Mouse (Mus musculus) heart, postnatal 25 days (tissue): ENCODE results near the gene Hlcs. TPM values are rescaled to one million over a fixed set of nuclear protein-coding genes. Genes with fewer than 3 reads are reported as not detected.

Experiments used
- DNase-seq: peaks from one replicate; pipeline ENCODE4 v3.0.0; 2022; ENCODE audit warnings: low spot score
- intact Hi-C: fragments of 180-260 bp; cut with DNase I; formaldehyde crosslinking; loops from one replicate; pipeline ENCODE4 v1.15.1; 2025
- total RNA-seq, 2 experiments: library from RNA; stranded (reverse); gene quantifications; 2 replicates each; pipeline ENCODE4 v1.2.3; 2021

Hlcs gene
- total RNA-seq, 2 experiments from 2014 or later, result 5.0 to 5.7 TPM

DNA sequence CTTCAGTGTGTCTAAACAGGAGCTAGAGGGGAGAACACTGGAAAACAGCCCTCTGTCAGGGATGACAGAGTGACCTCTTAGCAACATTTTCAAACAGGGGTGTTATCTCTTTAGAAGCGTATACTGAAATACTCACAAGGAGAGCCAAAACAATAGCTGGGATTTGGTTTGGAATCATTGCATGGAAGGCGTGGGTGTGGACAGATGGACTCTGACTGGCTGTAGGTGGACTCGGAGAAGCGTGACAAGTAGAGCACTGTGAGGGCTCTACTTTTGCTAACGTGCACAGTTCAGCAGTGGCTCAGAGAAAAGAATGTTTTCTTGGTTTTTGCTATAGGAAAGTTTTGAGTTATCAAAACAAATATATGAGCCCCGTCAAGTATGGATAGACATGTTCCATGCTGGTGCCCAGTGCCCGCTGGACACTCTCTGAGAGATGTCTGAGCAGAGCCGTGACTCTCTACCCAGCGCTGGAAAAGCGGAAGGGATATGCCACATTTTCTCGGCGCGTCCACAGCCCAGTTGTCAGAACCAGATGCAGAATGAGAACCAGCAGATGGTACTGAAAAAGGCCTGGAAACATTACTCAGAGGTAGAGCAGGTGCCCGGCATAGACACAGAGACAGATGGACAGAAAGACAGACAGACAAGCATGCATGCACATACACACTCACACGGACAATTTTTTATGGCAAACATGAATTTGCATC is 62.6 kb downstream of the Hlcs start:
- DNase-seq, result no peak
- intact Hi-C loops, result no loop called here

DNA sequence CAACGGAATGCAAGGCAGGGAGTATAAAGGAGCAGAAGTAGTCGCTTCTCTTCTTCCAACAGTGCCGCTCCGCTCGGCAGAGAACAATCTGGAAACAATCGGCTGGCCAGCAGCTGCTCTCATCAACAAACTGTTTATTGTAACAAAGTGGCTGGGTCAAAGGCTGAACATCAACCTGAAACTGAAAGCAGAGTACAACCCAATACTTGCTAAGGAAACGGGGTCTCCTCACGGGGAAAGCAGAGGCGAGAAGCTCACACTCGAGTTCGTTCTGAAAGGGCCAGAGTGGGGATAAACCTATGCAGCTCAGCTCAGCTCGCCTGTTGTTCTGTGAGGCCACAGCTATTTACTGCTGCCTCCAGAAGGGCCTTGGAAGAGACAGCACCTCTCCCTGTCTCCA is 63.2 kb downstream of the Hlcs start:
- DNase-seq, result no peak
- intact Hi-C loops, result no loop called here

DNA sequence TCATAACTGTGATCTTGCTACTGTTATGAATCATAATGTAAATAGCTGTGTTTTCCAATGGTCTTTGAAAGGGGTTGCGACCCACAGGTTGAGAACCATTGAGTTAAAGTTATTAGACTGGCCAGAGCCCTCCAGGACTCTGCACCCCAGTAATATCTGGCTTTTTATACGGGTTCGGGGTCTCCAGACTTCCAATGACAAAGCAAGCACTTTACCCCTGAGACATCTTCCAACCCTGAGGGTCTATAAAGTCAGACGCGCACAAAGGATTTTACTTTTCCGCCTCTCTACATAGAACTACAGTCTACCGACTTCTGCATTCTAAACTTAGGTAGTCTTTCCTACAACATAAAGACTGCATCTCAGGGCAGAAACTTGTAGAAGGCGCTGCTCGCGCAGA is 63.7 kb downstream of the Hlcs start:
- intact Hi-C loops, result no loop called here
- DNase-seq, result no peak

DNA sequence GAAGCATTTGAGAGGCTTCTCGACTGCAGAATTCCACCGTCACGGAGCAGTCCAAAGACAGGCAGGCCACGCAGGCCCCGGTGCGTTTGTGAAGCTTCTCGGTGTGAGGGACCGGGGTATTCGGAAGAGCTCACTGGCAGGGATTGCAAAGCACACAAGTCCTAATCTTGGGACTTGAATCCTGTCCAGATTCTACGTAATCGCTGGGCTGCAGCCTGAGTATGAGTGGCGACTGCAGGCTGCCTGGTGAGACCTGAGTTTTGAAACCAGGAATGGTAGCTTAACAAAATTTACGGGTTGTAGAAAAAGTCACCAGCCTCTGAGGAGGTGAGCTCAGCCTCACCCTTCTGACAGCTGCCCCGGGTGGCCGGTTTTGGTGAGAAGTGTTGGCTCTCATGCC is 64.7 kb downstream of the Hlcs start:
- intact Hi-C loops, result no loop called here
- DNase-seq, result no peak

DNA sequence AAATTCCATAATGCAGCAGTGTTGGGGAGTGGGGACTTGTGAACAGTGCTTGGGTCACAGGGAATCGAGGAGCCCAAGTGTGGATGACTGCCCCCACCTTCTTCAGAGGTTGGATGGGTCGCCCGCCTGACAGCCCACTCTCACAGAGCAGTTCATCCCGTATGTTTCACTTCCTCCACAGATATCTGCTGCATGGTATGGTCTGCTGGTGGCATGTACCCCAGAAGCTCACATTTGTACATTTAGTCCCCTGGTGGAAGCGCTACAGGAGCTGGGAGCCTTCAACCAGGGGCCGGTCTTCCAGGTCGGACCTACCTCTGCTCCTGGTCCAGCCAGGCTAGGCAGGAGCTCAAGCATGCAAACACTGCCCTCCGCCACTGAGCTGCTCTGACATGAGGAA is 66.4 kb downstream of the Hlcs start:
- intact Hi-C loops, result no loop called here
- no peak for DNase-seq

DNA sequence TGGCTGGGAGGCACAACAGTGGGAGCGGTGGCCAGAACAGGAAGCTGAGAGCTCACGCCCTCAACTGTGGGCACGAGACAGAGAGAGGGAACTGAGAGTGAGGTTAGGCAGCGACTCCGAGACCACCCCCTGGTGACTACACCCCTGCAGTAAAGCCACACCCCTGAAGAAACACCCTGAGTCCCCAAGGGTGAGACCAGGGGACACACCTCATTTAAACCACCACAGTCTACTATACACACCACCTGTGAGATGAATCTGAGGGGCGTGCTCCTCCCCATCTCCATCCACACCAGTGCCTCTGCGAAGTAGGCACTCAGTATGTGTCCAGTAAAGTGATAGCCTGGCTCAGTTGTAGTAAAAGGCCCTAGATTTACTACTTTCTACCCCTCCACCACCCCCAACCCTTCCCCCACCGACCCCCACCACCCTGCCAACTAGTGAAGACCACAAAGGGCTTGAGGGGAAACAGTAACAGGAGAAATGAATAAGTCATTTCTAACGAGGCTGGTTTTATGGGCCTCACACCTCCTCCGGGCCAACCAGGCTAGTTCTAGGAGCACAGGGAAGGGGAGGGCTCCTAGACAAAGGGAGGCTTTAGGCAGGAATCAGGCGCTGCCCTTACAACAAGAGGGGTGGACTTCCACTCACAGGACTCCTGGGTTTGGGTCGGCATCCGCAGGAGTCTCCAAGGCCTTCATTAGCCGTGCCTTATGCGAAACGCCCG is 67.2 kb downstream of the Hlcs start:
- intact Hi-C loops, result no loop called here

DNA sequence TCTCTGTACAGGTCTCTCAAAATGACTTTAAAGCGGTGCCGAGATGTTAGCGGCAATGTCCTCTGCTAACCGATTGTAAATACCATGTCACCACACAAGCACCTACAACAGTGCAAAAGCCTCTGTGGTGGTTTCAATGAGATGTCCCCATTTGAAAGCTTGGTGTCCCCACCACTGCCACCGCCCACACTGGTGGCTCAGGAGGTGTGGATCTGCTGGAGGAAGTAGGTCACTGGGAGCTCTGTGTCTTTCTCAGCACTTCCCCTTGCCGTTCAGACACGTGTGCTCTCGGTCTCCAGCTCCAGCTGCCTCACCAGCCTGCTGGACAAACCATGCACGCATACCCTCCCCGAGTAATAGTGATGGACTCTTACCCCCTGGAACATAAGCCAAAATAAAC is 72.2 kb downstream of the Hlcs start:
- intact Hi-C loops, result no loop called here
- no peak for DNase-seq

More for the DNA sequence above, 67.2 kb downstream of the Hlcs start:
- no peak for DNase-seq

DNA sequence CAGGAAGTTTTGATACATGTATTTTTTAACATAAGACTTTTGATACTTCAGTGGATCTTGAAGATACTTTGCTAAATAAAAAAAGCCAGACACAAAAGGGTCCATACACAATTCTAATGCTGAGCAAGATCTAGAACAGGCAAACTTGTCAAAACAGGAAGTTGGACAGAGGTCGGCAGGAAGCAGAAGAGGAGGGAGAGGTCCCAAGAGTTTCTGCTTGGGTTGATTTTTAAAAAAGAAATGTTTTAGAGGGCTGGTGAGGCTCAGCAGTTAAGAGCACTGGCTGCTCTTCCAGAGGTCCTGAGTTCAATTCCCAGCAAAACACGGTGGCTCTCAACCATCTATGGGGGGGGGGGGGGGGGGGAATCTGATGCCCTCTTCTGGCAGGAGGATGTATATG is 73.2 kb downstream of the Hlcs start:
- intact Hi-C loops, result no loop called here
- no peak for DNase-seq

DNA sequence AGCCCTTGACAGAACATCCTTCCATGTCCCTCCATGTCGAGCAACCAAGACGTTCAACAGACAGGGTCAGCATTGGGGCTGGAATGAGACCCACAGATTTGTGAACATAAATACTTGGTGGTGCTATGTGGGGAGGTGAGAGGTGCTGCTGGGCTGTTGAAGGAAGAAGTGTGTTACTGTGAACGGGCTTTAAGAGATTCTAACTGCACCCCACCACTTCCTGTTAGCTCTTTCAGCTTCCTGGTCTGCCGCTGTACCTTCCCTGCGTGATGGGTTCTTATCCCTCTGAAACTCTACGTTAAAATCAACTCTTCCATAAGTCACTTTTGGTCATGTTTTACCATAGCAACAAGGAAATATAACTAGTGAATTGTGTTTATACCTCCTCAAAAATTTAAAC is 73.8 kb downstream of the Hlcs start:
- intact Hi-C loops, result no loop called here
- no peak for DNase-seq

DNA sequence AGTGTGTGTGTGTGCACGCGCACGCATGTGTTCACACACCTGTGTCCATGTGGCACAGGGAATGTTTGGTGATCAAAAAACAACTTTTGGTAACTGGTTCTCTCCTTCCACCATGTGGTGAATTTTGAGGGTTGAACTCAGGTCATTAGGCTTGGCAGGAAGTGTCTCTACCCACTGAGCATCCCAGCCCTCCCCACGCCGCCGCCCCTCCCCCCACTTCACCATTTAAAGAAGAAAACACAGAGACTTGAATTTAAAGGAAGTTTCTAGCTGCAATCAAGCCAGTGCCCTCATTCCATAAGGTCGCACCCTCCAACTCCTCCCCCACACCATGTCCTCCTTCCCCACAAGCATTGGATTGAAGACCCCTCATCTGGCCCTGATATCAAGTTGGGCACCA is 74.2 kb downstream of the Hlcs start:
- intact Hi-C loops, result no loop called here
- DNase-seq, result no peak

DNA sequence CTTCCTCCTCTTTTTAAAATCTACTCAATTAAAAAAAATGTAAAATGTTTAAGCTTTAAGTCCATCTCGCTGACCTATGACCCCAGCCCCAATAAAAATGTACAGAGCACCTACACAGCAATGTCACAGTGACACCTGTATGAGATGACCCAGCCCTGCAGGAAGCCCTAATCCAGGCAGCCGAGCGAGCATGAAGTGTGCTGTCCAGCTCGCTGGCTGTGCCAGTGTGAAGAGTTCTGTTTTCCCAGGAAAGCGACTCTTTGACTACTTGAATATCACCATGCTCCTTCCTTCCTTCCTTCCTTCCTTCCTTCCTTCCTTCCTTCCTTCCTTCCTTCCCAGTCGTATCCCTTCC is 76.3 kb downstream of the Hlcs start:
- no peak for DNase-seq

DNA sequence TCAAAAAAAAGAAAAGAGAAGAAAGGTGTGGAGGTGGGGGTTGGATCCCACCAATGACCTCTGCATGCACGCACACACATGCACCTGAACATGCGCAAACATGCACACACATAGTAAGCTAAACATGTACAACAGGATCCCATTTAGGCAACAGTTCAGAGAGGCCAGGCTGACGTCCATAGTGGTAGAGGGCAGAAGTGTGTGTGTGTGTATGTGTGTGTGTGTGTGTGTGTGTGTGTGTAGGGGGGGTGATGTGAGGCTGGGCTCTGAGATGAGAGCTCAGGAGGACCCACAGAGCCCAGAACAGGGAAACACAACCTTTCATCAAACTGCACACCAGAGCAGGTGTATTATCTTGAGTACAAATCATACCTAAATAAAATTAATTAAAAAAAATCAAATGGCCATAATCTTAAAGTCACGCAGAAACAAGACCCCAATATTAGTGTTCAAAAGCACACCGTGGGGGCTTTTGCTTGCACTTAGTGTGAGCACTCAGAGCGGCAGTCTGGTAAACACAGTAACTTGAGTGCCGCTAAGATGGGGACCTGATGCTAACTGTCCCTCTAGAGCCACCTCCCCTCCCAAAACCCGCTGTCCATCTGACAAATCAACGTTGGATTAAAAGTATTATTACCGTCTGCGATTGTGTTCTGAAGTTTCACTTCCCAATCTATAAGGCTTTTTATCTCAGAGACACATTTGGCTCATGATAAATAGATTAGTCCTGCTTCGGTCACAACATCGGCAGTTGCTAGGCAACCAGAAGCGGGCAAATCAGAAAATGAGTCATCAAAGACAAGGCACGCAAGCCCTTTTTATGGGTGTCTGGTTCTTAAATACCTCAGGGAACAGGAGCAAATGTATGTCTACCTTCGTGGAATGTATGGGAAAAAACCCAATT is 76.9 kb downstream of the Hlcs start:
- intact Hi-C loops, result no loop called here
- DNase-seq, result no peak

More for the DNA sequence above, 76.3 kb downstream of the Hlcs start:
- intact Hi-C loops, result no loop called here

DNA sequence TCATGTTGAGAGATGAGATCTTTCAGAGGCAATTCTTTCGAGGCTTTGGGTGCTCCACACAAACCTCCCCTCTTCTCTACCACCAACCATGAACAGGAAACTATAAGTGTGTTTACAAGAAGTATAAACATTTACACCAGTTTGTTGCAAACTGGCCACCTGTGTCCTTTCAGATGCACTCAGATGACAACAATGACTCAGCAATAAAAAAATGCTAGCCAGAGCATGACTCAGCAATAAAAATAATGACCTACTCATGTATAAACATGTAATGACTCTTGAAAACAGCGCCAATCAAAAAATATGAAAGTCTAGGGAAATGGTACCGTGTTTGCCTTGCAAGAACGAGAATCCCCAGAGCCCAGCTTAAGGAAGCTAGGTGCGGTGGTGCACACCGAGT is 77.7 kb downstream of the Hlcs start:
- intact Hi-C loops, result no loop called here

DNA sequence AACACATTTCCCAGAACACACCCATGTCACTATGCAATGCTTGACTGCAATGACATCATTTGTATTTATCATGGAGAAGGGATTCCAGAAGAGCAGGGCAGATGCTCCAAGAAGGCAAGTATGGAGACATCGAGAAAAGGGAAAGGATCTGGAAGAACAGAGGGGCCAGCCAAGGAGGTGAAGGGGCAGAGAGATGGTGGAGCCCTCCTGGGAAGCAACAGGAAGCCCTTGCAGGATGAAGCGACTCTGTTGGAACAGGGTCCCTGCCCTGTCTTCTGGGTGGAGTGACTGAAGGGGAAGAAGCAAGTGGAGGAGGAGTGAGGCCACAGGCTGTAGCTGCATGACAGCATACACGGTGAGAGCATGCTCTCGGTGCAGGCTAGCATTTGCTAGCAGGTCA is 79.2 kb downstream of the Hlcs start:
- intact Hi-C loops, result no loop called here
- DNase-seq, result no peak

More for the DNA sequence above, 77.7 kb downstream of the Hlcs start:
- no peak for DNase-seq

DNA sequence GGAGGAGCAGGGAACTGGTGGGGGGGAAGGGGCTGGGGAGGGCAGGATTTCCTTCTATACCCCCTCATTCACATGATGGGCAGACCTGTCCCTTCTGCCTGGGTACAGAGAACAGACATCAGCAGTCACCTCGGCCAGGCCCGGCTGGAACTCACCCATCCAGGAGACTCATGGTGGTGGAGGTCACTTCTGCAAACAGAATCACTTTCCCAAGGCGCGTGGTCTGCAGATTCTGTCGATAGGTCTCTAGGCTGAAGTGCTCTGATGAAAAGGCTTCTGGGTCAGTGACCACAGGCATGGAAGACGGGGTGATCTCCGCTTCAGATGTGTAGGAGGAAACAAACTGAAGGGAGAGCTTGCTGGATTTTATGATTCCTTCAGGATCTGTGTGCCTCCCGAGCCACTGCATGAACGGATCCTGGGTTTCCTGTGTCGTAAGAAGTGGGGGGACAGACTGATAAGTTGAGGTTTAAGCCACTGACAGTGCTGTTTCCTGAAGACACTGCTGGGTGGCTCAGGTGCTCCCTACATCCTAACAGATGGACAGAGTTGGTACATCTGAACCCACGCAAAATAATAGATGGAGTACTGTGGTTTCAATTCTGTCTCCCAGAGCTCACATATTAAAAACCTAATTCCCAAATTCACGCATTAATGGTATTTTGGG is 82.3 kb downstream of the Hlcs start:
- DNase-seq, result no peak

DNA sequence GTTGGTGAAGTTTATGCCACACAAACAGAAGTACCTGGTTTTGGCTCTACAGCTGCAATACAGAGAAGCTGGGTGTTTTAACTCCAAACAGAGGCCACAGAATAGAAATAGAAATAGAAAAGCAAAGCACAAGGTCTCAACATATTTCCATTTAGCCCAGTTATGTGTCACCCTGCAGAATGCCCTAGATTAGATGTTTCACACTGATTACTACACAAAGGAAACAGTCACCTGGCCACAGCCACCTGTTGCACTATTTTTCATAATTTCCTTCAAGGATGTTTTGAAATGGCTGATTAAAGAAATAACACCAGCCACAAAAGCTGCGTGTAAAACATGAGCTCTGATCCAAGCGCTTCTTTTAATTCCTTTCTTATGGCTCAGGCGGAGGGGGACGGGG is 82.9 kb downstream of the Hlcs start:
- intact Hi-C loops, result no loop called here
- DNase-seq, result no peak

More for the DNA sequence above, 82.3 kb downstream of the Hlcs start:
- intact Hi-C loops, result no loop called here

DNA sequence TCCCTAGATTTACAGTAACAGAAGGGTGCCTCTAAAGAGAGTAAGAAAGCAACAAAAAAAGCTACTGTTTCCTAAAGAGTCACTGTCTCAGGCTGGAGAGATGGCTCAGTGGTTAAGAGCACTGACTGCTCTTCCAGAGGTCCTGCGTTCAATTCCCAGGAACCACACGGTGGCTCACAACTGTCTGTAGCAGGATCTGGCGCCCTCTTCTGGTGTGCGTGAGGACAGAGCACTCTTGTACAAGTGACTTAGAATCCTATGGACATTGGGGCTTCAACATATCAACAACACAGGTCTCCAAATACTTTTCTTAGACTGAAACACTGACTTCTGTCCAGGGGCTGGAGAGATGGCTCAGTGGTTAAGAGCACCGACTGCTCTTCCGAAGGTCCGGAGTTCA is 83.5 kb downstream of the Hlcs start:
- intact Hi-C loops, result no loop called here
- DNase-seq, result no peak

DNA sequence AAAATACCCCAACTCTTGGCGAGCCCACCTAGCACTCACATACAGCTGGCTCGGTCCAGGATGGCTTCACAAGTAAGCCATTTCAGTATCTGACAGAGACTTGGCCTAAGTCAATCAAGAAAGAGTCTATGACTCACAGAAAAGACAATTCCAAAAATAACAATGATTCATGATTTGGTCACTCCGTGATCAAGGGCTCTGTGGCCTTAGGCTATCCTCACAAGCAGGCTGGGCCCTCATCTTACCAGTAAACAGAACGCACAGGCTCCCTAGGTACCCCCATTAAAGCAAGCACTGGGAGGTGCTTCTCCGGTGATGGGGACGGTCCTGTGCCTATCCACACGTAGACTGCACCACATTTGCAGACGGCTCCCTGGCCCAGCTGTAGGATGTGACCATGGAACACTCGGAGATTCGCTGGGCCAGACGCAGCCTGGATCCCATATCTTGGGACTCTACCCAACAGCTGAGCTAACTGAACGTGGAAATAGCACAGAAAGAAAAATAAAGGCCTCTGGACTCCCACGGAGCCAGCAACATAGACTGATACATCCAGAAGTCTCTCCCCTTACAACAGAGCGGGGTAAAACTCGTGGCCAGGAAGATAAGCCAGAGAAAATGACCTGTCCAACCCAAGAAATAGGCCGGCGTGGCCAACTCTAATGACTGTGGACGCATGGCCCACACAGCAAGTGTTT is 84.4 kb downstream of the Hlcs start:
- peak; percentile 22 for DNase-seq
- intact Hi-C loops, result no loop called here

DNA sequence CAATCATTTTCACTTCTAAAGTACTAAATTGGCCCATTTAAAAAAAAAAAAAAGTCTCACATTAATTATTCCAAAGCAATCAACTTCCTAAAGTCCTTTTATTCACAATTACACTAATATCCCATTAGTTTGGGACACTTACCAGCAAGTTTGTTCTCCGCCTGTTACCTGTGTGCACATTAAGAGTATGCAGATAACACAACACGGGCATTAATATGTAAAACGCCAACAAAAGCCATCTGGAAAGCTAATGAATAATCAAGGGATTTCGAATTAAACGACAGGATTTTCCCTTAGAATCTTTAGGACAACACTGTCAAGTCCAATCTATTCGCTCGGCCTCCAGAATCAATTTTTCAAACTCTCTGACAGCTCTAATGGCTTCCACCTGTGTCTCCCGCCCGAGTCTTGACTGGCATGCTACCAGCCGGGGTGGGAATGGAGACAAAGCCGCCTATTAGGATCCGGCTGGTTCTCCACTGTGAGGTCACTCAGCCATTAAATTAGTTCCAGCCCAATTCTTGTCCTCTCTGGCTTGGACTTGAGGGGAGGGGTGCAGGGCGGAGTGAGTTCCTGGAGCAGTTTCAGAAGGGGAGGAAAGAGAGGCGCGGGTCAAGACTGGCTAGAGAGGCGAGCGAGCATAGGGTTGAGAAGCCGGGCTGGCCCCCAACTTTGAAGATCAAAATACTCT is 85.9 kb downstream of the Hlcs start:
- peak; percentile 60 for DNase-seq
- intact Hi-C loops, result no loop called here
